Mouse (Mus musculus) MEL (cell line): ENCODE data around the gene Slc34a1. TPM values are rescaled to one million over a fixed set of nuclear protein-coding genes. Genes with fewer than 3 reads are reported as not detected.
A peak's percentile ranks its signal among the peaks of the same experiment; 100 is the strongest.

ENCODE experiments used
- DNase-seq: peaks from one replicate; pipeline ENCODE4 v3.0.0; 2011; ENCODE audit warnings: low read depth, low spot score
- H3K27ac ChIP-seq: 2 replicates; pipeline ENCODE4 v1.5.1; 2012; ENCODE audit warnings: low read depth, mild to moderate bottlenecking, control low read depth, low read length, moderate library complexity; ENCODE audit not compliant: control insufficient read depth
- H3K27me3 ChIP-seq, 2 experiments: fragments of 150-350 bp in 1 of 2; sonication (generic) in 1 of 2; 2 replicates each; pipeline ENCODE4 v1.6.1; 2012; ENCODE audit warnings: low read length in 2 of 2, mild to moderate bottlenecking in 2 of 2, improper control_type of control experiment in 1 of 2, moderate library complexity in 1 of 2; ENCODE audit not compliant: insufficient read depth in 2 of 2, control insufficient read depth in 1 of 2
- H3K36me3 ChIP-seq, 2 experiments: 2 replicates each; pipeline ENCODE4 v1.6.1; 2012 to 2014; ENCODE audit warnings: low read length in 2 of 2, improper control_type of control experiment in 1 of 2, inconsistent platforms in 1 of 2, mild to moderate bottlenecking in 1 of 2; ENCODE audit not compliant: insufficient read depth in 2 of 2, control insufficient read depth in 1 of 2
- H3K4me1 ChIP-seq, 2 experiments: fragments of 150-350 bp in 1 of 2; sonication (generic) in 1 of 2; 2 replicates each; pipeline ENCODE4 v1.6.1; 2012; ENCODE audit warnings: low read length in 2 of 2, improper control_type of control experiment in 1 of 2, mild to moderate bottlenecking in 1 of 2; ENCODE audit not compliant: insufficient read depth in 2 of 2, control insufficient read depth in 1 of 2
- H3K4me3 ChIP-seq, 2 experiments: fragments of 150-350 bp in 1 of 2; sonication (generic) in 1 of 2; 2 replicates each; pipeline ENCODE4 v1.5.1; 2012; ENCODE audit warnings: low read depth in 2 of 2, low read length in 2 of 2, mild to moderate bottlenecking in 2 of 2, moderate library complexity in 2 of 2, control low read depth in 1 of 2, improper control_type of control experiment in 1 of 2; ENCODE audit not compliant: control insufficient read depth in 1 of 2, insufficient read depth in 1 of 2
- H3K79me2 ChIP-seq: 2 replicates; pipeline ENCODE4 v1.6.1; 2012; ENCODE audit warnings: mild to moderate bottlenecking, low read length, moderate library complexity; ENCODE audit not compliant: control insufficient read depth, poor library complexity, insufficient read depth
- H3K9ac ChIP-seq: 2 replicates; pipeline ENCODE4 v1.6.1; 2012; ENCODE audit warnings: low read depth, mild to moderate bottlenecking, control low read depth, low read length, moderate library complexity; ENCODE audit not compliant: control insufficient read depth, poor library complexity, severe bottlenecking
- H3K9me3 ChIP-seq: fragments of 150-350 bp; sonication (generic); replicated peaks from 2 replicates; pipeline ENCODE4 v1.6.1; 2012; ENCODE audit warnings: mild to moderate bottlenecking, low read length, improper control_type of control experiment, moderate library complexity; ENCODE audit not compliant: insufficient read depth
- BHLHE40 ChIP-seq: IDR thresholded peaks from 2 replicates; pipeline ENCODE4 v1.6.1; 2012; ENCODE audit warnings: low read depth, mild to moderate bottlenecking, inconsistent platforms, low read length, improper control_type of control experiment, borderline replicate concordance
- CHD2 ChIP-seq: IDR thresholded peaks from 2 replicates; pipeline ENCODE4 v1.6.1; 2011; ENCODE audit warnings: low read length, improper control_type of control experiment
- CTCF ChIP-seq, 3 experiments: IDR thresholded peaks in 2 of 3; conservative IDR thresholded peaks in 1 of 3; 2 replicates each; pipeline ENCODE4 v1.5.1; 2011 to 2012; ENCODE audit warnings: low read length in 3 of 3, low read depth in 2 of 3, mild to moderate bottlenecking in 2 of 3, improper control_type of control experiment in 1 of 3, inconsistent platforms in 1 of 3, mixed read lengths in 1 of 3, moderate library complexity in 1 of 3; ENCODE audit not compliant: control insufficient read depth in 1 of 3, insufficient read depth in 1 of 3, poor library complexity in 1 of 3, severe bottlenecking in 1 of 3
- E2F4 ChIP-seq: IDR thresholded peaks from 2 replicates; pipeline ENCODE4 v1.6.1; 2011; ENCODE audit warnings: low read depth, low read length, improper control_type of control experiment, borderline replicate concordance
- EP300 ChIP-seq, 2 experiments: IDR thresholded peaks; 2 replicates each; pipeline ENCODE4 v1.6.1; 2011; ENCODE audit warnings: improper control_type of control experiment in 2 of 2, low read length in 2 of 2, low read depth in 1 of 2, mild to moderate bottlenecking in 1 of 2
- HCFC1 ChIP-seq: IDR thresholded peaks from 2 replicates; pipeline ENCODE4 v1.6.1; 2012; ENCODE audit warnings: low read depth, mild to moderate bottlenecking, inconsistent platforms, low read length, improper control_type of control experiment, moderate library complexity
- JUND ChIP-seq: IDR thresholded peaks from 2 replicates; pipeline ENCODE4 v1.6.1; 2011; ENCODE audit warnings: low read depth, mild to moderate bottlenecking, improper control_type of control experiment, low read length
- KAT2A ChIP-seq: conservative IDR thresholded peaks from 2 replicates; pipeline ENCODE4 v1.6.1; 2012; ENCODE audit warnings: low read depth, low read length, improper control_type of control experiment, inconsistent platforms
- MAFK ChIP-seq: IDR thresholded peaks from 2 replicates; pipeline ENCODE4 v1.6.1; 2011; ENCODE audit warnings: low read depth, mild to moderate bottlenecking, low read length, improper control_type of control experiment, borderline replicate concordance
- MAZ ChIP-seq: IDR thresholded peaks from 2 replicates; pipeline ENCODE4 v1.6.1; 2012; ENCODE audit warnings: low read depth, mild to moderate bottlenecking, inconsistent platforms, low read length, improper control_type of control experiment
- MEF2A ChIP-seq: IDR thresholded peaks from 2 replicates; pipeline ENCODE4 v1.6.1; 2014; ENCODE audit warnings: low read depth, mild to moderate bottlenecking, inconsistent platforms, low read length, improper control_type of control experiment; ENCODE audit not compliant: poor library complexity, insufficient replicate concordance, severe bottlenecking; ENCODE audit errors: extremely low read depth
- MXI1 ChIP-seq: IDR thresholded peaks from 2 replicates; pipeline ENCODE4 v1.6.1; 2011; ENCODE audit warnings: mild to moderate bottlenecking, low read depth, low read length, improper control_type of control experiment
- MYB ChIP-seq: IDR thresholded peaks from 2 replicates; pipeline ENCODE4 v1.6.1; 2011; ENCODE audit warnings: mild to moderate bottlenecking, low read depth, low read length, improper control_type of control experiment
- MYC ChIP-seq: IDR thresholded peaks from 2 replicates; pipeline ENCODE4 v1.6.1; 2011; ENCODE audit warnings: low read depth, mild to moderate bottlenecking, low read length, improper control_type of control experiment, moderate library complexity
- NELFE ChIP-seq: IDR thresholded peaks from 2 replicates; pipeline ENCODE4 v1.6.1; 2011; ENCODE audit warnings: low read depth, low read length, improper control_type of control experiment
- NRF1 ChIP-seq: IDR thresholded peaks from 2 replicates; pipeline ENCODE4 v1.6.1; 2014; ENCODE audit warnings: low read depth, mild to moderate bottlenecking, inconsistent platforms, low read length, improper control_type of control experiment, moderate library complexity; ENCODE audit not compliant: poor library complexity, insufficient read depth, severe bottlenecking
- POLR2A ChIP-seq, 2 experiments: IDR thresholded peaks; 2 replicates each; pipeline ENCODE4 v1.6.1; 2011 to 2012; ENCODE audit warnings: low read length in 2 of 2, mild to moderate bottlenecking in 2 of 2, control low read depth in 1 of 2, improper control_type of control experiment in 1 of 2, low read depth in 1 of 2, moderate library complexity in 1 of 2; ENCODE audit not compliant: control insufficient read depth in 1 of 2, insufficient read depth in 1 of 2, poor library complexity in 1 of 2
- POLR2AphosphoS5 ChIP-seq: IDR thresholded peaks from 2 replicates; pipeline ENCODE4 v1.6.1; 2012; ENCODE audit warnings: low read depth, borderline replicate concordance, mild to moderate bottlenecking, inconsistent platforms, low read length, moderate library complexity, mixed read lengths
- SMC3 ChIP-seq: IDR thresholded peaks from 2 replicates; pipeline ENCODE4 v1.6.1; 2011; ENCODE audit warnings: low read depth, low read length, improper control_type of control experiment
- TAL1 ChIP-seq: IDR thresholded peaks from 2 replicates; pipeline ENCODE4 v1.6.1; 2012; ENCODE audit warnings: mild to moderate bottlenecking, inconsistent platforms, low read length, moderate library complexity, mixed read lengths
- TCF12 ChIP-seq: IDR thresholded peaks from 2 replicates; pipeline ENCODE4 v1.6.1; 2014; ENCODE audit warnings: low read depth, mild to moderate bottlenecking, inconsistent platforms, low read length, improper control_type of control experiment, moderate library complexity
- USF2 ChIP-seq, 2 experiments: IDR thresholded peaks; 2 replicates each; pipeline ENCODE4 v1.6.1; 2011 to 2012; ENCODE audit warnings: improper control_type of control experiment in 2 of 2, low read length in 2 of 2, borderline replicate concordance in 1 of 2, inconsistent platforms in 1 of 2, low read depth in 1 of 2, mild to moderate bottlenecking in 1 of 2; ENCODE audit not compliant: insufficient read depth in 1 of 2
- ZC3H11A ChIP-seq: IDR thresholded peaks from 2 replicates; pipeline ENCODE4 v1.6.1; 2012; ENCODE audit warnings: low read depth, mild to moderate bottlenecking, inconsistent platforms, low read length, improper control_type of control experiment
- ZMIZ1 ChIP-seq: IDR thresholded peaks from 2 replicates; pipeline ENCODE4 v1.6.1; 2012; ENCODE audit warnings: low read depth, mild to moderate bottlenecking, inconsistent platforms, low read length, improper control_type of control experiment, moderate library complexity
- polyA plus RNA-seq, 2 experiments: library from polyadenylated mRNA; stranded (reverse) in 1 of 2; unstranded in 1 of 2; fragments of >175 nt in 1 of 2; fragments of >200 nt in 1 of 2; gene quantifications; 2 replicates each; pipeline versions ENCODE4 v1.2.1 to v1.2.4; 2012; ENCODE audit warnings: low replicate concordance in 2 of 2, low read depth in 1 of 2; ENCODE audit not compliant: insufficient read length in 2 of 2, insufficient read depth in 1 of 2, missing spikeins in 1 of 2
- total RNA-seq: library from RNA; depleted of rRNA; stranded (reverse); fragments of 300-350 nt; gene quantifications from 2 replicates; pipeline ENCODE4 v1.2.3, GENCODE M21; 2012

Slc34a1 gene
- total and polyA plus RNA-seq, 3 experiments, result not detected

- TF ChIP-seq MYC (peak; percentile 65; the same call in 1 of the 2 replicates), POLR2A (IDR thresholded peaks at IDR 0.05; ENCODE audit: control insufficient read depth in 1 of 2, insufficient read depth in 1 of 2, low read depth in 1 of 2, low read length in 2 of 2, poor library complexity in 1 of 2) (peak; percentile 61 to 86), POLR2AphosphoS5 (no peak), BHLHE40 (no peak), E2F4 (no peak), NELFE (peak; percentile 53), JUND (no peak), TAL1 (no peak), MEF2A (no peak), NRF1 (no peak), KAT2A (no peak; the same call in 1 of the 2 replicates)
These were observed 28.4 kb upstream of the Slc34a1 start, which contains the start of gene Rgs14 (continued) for GRCm38 (mm10) chr13:55369531-55370114.

DNA sequence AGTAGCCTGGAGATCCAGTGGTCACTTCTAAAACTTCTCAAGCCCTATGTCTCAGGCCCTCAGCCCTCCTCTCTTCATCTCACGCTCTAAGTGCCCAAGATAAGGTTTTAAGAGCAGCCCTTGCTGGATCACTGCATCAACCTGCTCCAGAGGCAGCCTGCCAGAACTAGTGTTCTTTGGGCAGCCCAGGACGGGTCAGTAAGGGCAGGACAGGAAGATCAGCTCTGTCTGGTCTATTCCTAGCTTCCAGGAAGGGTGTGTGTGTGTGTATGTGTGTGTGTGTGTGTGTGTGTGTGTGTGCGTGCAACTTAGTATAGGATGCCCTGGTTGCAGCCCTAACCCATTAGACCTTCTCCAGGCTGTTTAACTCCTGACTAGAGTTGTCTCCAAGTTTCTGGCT, 27.8 kb upstream of the Slc34a1 start:
- Histone ChIP-seq H3K4me3 (peak overlapping the region; percentile 59 to 79), H3K9me3 (no peaks in the 10 kb centered on the region), H3K36me3 (peaks cover 0 to 26% of the 10 kb centered on the region in 2 experiments; a peak in 2 of 4 replicates), H3K4me1 (peaks cover 3 to 49% of the 10 kb centered on the region in 2 experiments; a peak in 3 of 4 replicates)
- no peak for DNase-seq
- no peak for TF ChIP-seq CHD2
- TF ChIP-seq ZC3H11A, result no peak
- TF ChIP-seq MAFK, result no peak
- no peak for TF ChIP-seq TAL1
- no peak for TF ChIP-seq TCF12
- no peak for TF ChIP-seq HCFC1
- no peak for TF ChIP-seq BHLHE40
- TF ChIP-seq MYB, result no peak
- TF ChIP-seq MAZ, result no peak
- TF ChIP-seq E2F4, result no peak
- TF ChIP-seq EP300 (IDR thresholded peaks at IDR 0.05; ENCODE audit: low read depth in 1 of 2, low read length in 2 of 2), result no peak
- no peak for TF ChIP-seq MXI1
- no peak for TF ChIP-seq POLR2A (IDR thresholded peaks at IDR 0.05; ENCODE audit: control insufficient read depth in 1 of 2, insufficient read depth in 1 of 2, low read depth in 1 of 2, low read length in 2 of 2, poor library complexity in 1 of 2)
- TF ChIP-seq ZMIZ1, result no peak
- no peak for TF ChIP-seq SMC3
- TF ChIP-seq USF2 (IDR thresholded peaks at IDR 0.05; ENCODE audit: borderline replicate concordance in 1 of 2, insufficient read depth in 1 of 2, low read depth in 1 of 2, low read length in 2 of 2), result no peak
- no peak for TF ChIP-seq CTCF (IDR thresholded peaks at IDR 0.05 in 2 of 3, conservative IDR thresholded peaks at IDR 0.05 in 1 of 3; ENCODE audit: control insufficient read depth in 1 of 3, insufficient read depth in 1 of 3, low read depth in 2 of 3, low read length in 3 of 3, poor library complexity in 1 of 3, severe bottlenecking in 1 of 3)
- TF ChIP-seq, all 39 proteins: peak for 0
- Histone ChIP-seq H3K9ac (peak overlapping the region; percentile 81), H3K27me3 (no peaks in the 10 kb centered on the region), H3K79me2 (peaks cover 8% of the 10 kb centered on the region), H3K27ac (peak overlapping the region; percentile 92)
